Mouse (Mus musculus) embryonic fibroblast, embryonic 13.5 days (primary cell): ENCODE results near the gene Flt1. TPM values are rescaled to one million over a fixed set of nuclear protein-coding genes. Genes with fewer than 3 reads are reported as not detected.

Experiments used
- H3K27ac ChIP-seq: 2 replicates; pipeline ENCODE4 v1.5.1; 2012; ENCODE audit warnings: low read length, control low read depth, inconsistent platforms; ENCODE audit not compliant: insufficient read depth
- H3K4me1 ChIP-seq: 2 replicates; pipeline ENCODE4 v1.6.1; 2011; ENCODE audit warnings: low read length; ENCODE audit not compliant: control insufficient read depth, insufficient read depth
- H3K4me3 ChIP-seq: 2 replicates; pipeline ENCODE4 v1.5.1; 2011; ENCODE audit warnings: mild to moderate bottlenecking, control low read depth, low read length; ENCODE audit not compliant: insufficient read depth
- CTCF ChIP-seq: IDR thresholded peaks from 2 replicates; pipeline ENCODE4 v1.5.1; 2011; ENCODE audit warnings: mild to moderate bottlenecking, control low read depth, low read length, moderate library complexity, borderline replicate concordance; ENCODE audit not compliant: insufficient read depth
- POLR2A ChIP-seq: IDR thresholded peaks from 2 replicates; pipeline ENCODE4 v1.6.1; 2011; ENCODE audit warnings: low read depth, mild to moderate bottlenecking, control low read depth, low read length, moderate library complexity
- polyA plus RNA-seq: library from polyadenylated mRNA; stranded (reverse); fragments of >200 nt; gene quantifications from 2 replicates; pipeline ENCODE4 v1.2.4, GENCODE M21; 2011; ENCODE audit warnings: low read depth; ENCODE audit not compliant: missing spikeins, insufficient read length

The Flt1 gene
- polyA plus RNA-seq, 1 experiment: 38.2 TPM

- Histone ChIP-seq H3K4me3 (no peak overlapping the region), H3K27ac (no peak overlapping the region), H3K4me1 (no peaks in the 10 kb centered on the region)
- TF ChIP-seq POLR2A: no peak
- TF ChIP-seq CTCF: no peak
Measured at GRCm38 (mm10) chr5:147675791-147676190, 50.0 kb downstream of the Flt1 start.

GRCm38 (mm10) chr5:147671765-147672424 is 53.9 kb downstream of the Flt1 start:
- TF ChIP-seq CTCF (no peak), POLR2A (no peak)
- H3K4me1 ChIP-seq: no peaks in the 10 kb centered on the region
- H3K4me3 ChIP-seq: no peak overlapping the region
- H3K27ac ChIP-seq: no peak overlapping the region

- H3K4me3 ChIP-seq: no peak overlapping the region
- H3K4me1 ChIP-seq: no peaks in the 10 kb centered on the region
- H3K27ac ChIP-seq: no peak overlapping the region
- no peak for TF ChIP-seq POLR2A
- TF ChIP-seq CTCF: no peak
Measured at GRCm38 (mm10) chr5:147668637-147669344, 57.0 kb downstream of the Flt1 start.

GRCm38 (mm10) chr5:147665946-147666345 is 59.9 kb downstream of the Flt1 start:
- Histone ChIP-seq H3K4me1 (no peaks in the 10 kb centered on the region), H3K27ac (no peak overlapping the region), H3K4me3 (no peak overlapping the region)
- TF ChIP-seq POLR2A (no peak), CTCF (no peak)

- Histone ChIP-seq H3K4me1 (no peaks in the 10 kb centered on the region), H3K4me3 (no peak overlapping the region), H3K27ac (no peak overlapping the region)
- no peak for TF ChIP-seq POLR2A
- no peak for TF ChIP-seq CTCF
Measured at GRCm38 (mm10) chr5:147665381-147665780, 60.4 kb downstream of the Flt1 start.

GRCm38 (mm10) chr5:147659909-147660308 is 65.9 kb downstream of the Flt1 start:
- Histone ChIP-seq H3K4me1 (no peaks in the 10 kb centered on the region), H3K27ac (no peak overlapping the region), H3K4me3 (no peak overlapping the region)
- TF ChIP-seq POLR2A (no peak), CTCF (no peak)

GRCm38 (mm10) chr5:147657882-147658855 is 67.6 kb downstream of the Flt1 start:
- no peak overlapping the region for H3K27ac ChIP-seq
- TF ChIP-seq POLR2A: no peak
- TF ChIP-seq CTCF: no peak
- H3K4me1 ChIP-seq: no peaks in the 10 kb centered on the region
- H3K4me3 ChIP-seq: no peak overlapping the region

- no peaks in the 10 kb centered on the region for H3K4me1 ChIP-seq
- no peak overlapping the region for H3K4me3 ChIP-seq
- TF ChIP-seq CTCF: no peak
- no peak for TF ChIP-seq POLR2A
- H3K27ac ChIP-seq: no peak overlapping the region
Measured at GRCm38 (mm10) chr5:147655761-147656160, 70.0 kb downstream of the Flt1 start.

- TF ChIP-seq POLR2A (no peak), CTCF (no peak)
- Histone ChIP-seq H3K27ac (no peak overlapping the region), H3K4me1 (no peaks in the 10 kb centered on the region), H3K4me3 (no peak overlapping the region)
Measured at GRCm38 (mm10) chr5:147651233-147651632, 74.6 kb downstream of the Flt1 start.
